Mouse (Mus musculus) lung, postnatal 0 days (tissue): ENCODE results near the gene Cdca5.

ENCODE experiments used
- CTCF ChIP-seq: IDR thresholded peaks from 2 replicates; pipeline ENCODE4 v1.5.1; 2016; ENCODE audit warnings: antibody characterized with exemption, mild to moderate bottlenecking
- EP300 ChIP-seq: IDR thresholded peaks from 2 replicates; pipeline ENCODE4 v1.6.1; 2016; ENCODE audit warnings: antibody characterized with exemption, mild to moderate bottlenecking, control low read depth

DNA sequence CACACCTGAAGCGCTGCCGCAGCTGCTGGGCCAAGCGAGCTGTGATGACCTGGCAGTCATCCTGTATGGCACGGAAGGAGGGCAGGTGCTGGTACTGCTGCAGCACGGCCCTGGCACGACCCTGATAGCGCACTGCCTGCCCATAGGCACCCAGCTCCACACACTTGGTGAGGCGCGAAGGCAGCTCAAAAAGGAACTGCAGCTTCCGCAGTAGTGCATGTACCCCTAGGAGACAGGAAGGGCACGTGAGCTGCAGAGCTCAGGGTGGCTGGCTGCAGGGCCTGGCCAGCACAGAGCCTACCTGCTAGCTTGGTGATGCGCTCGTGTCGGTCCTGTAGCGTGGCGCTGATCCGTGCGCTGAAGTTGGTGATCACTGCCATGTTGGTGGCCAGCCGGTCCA lies 13.5 kb upstream of the Cdca5 start:
- TF ChIP-seq CTCF (no peak), EP300 (no peak)
